Mouse (Mus musculus): ENCODE data around the gene Ccdc103.

Ccdc103 gene

GRCm38 (mm10) chr11:102880585-102881313, at the start of gene Ccdc103, which contains the start of gene Eftud2:
Ccdc103 (plus strand) TSS chr11:102881204.
Eftud2 (minus strand) TSS chr11:102880985.
- DNase-seq (ENCODE audit: low read depth in 1 of 2, low spot score in 2 of 2): peak; percentile 78 to 90

DNA sequence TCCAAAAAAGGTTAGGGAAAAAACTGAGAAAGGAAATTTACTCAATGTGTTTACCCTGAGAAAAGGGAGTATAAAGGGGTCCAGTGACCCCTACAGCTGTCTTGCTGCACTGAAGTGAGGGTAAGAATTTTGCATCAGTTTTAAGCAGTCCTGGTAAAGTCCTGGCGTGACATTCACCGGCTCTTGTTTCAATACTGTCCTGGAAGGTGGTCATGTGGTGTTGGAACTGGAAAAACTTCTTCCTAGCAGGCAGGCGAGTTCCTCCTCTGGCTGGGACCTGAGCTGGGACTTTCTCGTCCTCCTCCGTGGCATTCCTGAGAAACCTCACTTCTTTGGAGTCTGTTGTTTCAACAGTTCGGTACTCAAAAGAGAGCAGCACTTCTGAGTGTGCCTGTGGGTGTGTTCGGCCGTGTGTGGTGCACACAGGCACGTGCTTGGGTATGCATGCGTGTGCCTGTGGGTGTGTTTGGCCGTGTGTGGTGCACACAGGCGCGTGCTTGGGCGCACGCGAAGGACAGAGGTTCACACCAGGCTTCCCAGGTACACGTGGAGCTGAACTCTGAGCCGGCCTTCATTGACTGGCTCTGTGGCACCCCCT, 48.2 kb upstream of the Ccdc103 start:
- DNase-seq (ENCODE audit: low read depth in 1 of 2, low spot score in 2 of 2): no peak

DNA sequence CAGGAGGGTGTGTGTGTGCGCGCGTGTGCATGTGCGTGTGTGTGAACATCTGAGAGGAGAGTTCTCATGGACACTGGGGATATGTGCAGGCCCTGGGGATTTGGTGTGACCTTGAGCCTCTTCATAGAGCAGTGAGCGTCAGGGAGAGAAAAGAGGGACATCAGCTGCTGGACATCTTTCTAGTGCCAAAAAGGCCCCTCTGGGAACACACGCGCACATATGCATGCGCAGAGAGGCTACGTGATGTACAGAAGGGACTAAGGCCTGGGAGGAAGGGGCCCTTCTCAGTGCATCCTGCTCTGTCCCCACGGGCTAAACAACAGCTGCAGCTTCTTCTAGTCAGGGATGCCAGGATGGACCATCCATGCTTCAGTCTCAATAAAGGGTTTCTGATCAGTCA, 46.8 kb upstream of the Ccdc103 start:
- DNase-seq (ENCODE audit: low read depth in 1 of 2, low spot score in 2 of 2): no peak

DNA sequence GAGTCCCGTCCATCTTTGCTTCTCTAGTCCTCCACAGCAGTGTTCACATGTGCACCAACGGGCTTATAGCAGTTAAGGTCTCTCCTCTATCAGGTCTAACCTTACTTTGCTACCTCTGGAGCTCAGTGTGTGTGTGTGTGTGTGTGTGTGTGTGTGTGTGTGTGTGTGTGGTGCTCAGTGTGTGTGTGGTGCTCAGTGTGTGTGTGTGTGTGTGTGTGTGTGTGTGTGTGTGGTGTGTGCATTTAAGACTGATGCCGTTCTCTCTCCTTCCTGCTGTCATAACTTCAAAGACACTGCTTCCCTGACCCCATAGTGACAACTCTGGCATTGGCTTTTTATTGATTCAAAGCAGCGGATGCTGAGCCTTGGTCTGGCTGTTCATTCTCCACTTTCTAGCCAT, 45.5 kb upstream of the Ccdc103 start, which contains the start of gene Higd1b:
TSS of gene Higd1b (plus strand) at position 301 of the 400 bp plus-strand sequence.
- no peak for DNase-seq (ENCODE audit: low read depth in 1 of 2, low spot score in 2 of 2)

- no peak for DNase-seq (ENCODE audit: low read depth in 1 of 2, low spot score in 2 of 2)
These were observed 44.9 kb upstream of the Ccdc103 start for GRCm38 (mm10) chr11:102836146-102836545.

GRCm38 (mm10) chr11:102837385-102837784, 43.6 kb upstream of the Ccdc103 start:
- no peak for DNase-seq (ENCODE audit: low read depth in 1 of 2, low spot score in 2 of 2)

DNA sequence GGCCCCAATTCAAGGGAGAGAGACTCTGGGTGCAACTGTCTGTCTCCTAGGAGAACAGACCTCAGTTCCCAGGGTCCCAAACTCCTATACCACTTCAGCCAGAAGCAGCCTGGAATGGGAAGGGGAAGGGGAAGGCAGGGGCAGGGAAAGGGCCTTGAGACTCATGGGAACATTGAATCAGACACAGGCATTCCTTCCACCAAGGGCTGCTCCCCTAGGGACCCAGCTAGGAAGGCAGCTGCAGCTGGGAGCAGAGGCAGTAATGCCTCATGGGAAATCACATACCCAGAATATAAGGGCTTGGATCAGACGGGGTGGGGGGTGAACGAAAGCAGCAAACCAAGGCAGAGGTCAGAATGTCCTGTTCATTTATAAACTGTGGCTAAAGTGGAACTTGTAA, 42.9 kb upstream of the Ccdc103 start:
- DNase-seq (ENCODE audit: low read depth in 1 of 2, low spot score in 2 of 2): no peak

DNA sequence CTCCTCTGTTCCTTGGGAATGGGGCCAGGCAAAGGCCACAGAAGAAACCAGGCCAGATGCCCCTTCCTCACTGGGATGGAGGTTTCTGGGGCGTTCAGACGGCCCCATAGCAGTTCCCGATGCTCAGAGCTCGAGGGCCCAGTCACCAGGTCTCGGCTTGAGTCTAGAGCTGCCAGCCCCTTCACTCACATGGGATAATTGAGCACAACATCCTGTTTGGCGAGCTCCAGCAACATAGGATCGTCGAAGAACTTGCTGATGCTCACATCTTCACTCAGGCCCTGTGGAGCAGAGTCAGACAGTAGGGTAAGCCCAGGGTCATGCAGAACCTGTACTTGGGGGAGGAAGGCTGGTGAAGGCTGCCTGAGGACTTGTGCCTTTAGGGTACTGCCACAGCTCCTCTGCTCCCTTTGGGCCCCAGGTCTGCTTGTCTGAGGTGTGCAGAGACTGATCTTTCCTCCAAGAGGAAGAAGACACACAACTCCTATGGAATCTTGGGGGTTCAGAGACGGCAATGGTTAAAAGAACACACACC, 42.3 kb upstream of the Ccdc103 start:
- DNase-seq (ENCODE audit: low read depth in 1 of 2, low spot score in 2 of 2): no peak

DNA sequence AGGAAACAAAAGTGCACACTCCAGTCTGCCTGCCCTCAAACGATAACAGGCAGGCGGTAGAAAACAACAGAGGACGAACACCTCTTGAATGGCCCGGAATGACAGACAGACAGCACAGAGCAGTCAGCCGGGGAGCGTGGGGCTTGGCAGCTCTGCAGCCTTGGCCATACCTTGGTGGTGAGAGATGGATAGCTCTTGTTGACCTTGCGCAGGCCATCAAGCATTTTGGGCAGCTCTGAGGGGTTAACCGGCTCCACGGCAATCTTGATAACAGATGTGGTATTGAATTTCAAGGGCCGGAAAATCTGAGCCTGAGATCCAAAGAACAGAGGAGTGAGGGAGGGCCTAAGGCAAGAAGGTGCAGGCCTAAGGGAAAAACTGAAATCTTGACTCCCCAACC, 35.1 kb upstream of the Ccdc103 start:
- DNase-seq (ENCODE audit: low read depth in 1 of 2, low spot score in 2 of 2): no peak

GRCm38 (mm10) chr11:102851883-102852282, 29.1 kb upstream of the Ccdc103 start:
- peak in 1 of 2 experiments; percentile 3 for DNase-seq (ENCODE audit: low read depth in 1 of 2, low spot score in 2 of 2)

DNA sequence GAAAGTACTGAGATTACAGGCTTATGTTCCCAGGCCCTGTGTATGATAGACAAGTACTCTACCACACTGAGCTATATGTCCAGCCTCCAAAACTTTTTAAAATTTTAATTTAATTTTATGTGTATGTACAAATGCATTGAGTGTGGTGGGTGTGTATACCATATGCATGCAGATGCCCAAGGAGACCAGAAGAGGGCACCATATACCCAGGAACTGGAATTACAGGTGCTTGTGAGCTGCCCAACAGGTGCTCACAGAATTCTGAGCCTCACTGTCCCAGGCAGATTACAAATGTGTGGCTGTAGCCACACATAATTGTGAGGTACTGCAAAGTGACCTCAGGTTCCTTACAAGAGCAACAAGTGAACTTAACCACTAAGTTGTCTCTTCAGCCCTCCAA, 27.2 kb upstream of the Ccdc103 start:
- no peak for DNase-seq (ENCODE audit: low read depth in 1 of 2, low spot score in 2 of 2)

GRCm38 (mm10) chr11:102855941-102856340, 25.1 kb upstream of the Ccdc103 start:
- no peak for DNase-seq (ENCODE audit: low read depth in 1 of 2, low spot score in 2 of 2)

DNA sequence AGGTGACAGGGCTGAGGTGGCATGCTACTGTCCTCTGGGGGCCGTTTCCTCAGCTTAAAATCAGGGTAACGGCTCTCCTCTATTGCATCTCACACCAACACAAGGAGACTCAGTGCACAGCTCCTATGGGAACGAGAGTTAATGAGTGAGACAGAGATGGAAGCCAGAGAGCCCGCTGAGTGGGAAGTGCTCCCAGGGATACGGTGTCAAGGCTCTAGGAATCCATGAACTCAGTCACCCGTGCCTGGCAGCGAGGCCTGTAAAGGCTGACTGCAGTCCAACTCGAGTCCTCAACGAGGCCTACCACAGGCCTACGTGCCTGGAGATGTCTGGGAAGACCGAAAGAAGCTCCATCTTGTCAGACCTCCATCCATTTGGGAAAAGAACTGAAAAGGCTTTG, 22.1 kb upstream of the Ccdc103 start:
- DNase-seq (ENCODE audit: low read depth in 1 of 2, low spot score in 2 of 2): no peak

- no peak for DNase-seq (ENCODE audit: low read depth in 1 of 2, low spot score in 2 of 2)
These were observed 21.1 kb upstream of the Ccdc103 start for GRCm38 (mm10) chr11:102859933-102860332.

GRCm38 (mm10) chr11:102864272-102864671, 16.7 kb upstream of the Ccdc103 start:
- no peak for DNase-seq (ENCODE audit: low read depth in 1 of 2, low spot score in 2 of 2)

DNA sequence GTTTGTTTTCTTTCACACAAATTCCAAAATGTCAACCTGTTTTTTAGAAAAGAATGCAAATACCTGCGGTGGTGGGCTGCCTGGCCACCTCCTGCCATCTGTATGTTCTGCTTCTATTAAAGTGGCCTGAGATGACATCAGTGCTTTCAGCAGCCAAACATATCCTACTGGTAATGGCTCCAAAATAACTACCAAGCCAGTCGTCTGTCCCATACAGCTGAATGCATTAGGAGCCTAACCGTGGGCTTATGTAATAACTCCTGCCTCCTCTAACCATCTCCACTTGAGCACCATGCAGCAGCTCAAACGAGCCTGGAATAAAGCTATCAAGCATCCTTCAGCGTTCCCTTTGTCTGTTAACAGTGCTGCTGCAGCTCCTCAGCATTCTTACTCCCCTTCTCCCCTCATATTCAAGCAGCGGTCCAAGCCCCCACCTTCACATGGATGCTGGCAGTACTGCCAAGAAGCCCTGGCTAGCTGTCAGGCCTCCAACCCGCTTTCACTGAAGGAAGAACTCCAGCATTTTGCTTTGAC, 6.1 kb upstream of the Ccdc103 start:
- no peak for DNase-seq (ENCODE audit: low read depth in 1 of 2, low spot score in 2 of 2)

GRCm38 (mm10) chr11:102879558-102879957, 1.4 kb upstream of the Ccdc103 start:
- no peak for DNase-seq (ENCODE audit: low read depth in 1 of 2, low spot score in 2 of 2)

- DNase-seq (ENCODE audit: low read depth in 1 of 2, low spot score in 2 of 2): no peak
These were observed 552 bp downstream of the Ccdc103 start for GRCm38 (mm10) chr11:102881314-102882198.

DNA sequence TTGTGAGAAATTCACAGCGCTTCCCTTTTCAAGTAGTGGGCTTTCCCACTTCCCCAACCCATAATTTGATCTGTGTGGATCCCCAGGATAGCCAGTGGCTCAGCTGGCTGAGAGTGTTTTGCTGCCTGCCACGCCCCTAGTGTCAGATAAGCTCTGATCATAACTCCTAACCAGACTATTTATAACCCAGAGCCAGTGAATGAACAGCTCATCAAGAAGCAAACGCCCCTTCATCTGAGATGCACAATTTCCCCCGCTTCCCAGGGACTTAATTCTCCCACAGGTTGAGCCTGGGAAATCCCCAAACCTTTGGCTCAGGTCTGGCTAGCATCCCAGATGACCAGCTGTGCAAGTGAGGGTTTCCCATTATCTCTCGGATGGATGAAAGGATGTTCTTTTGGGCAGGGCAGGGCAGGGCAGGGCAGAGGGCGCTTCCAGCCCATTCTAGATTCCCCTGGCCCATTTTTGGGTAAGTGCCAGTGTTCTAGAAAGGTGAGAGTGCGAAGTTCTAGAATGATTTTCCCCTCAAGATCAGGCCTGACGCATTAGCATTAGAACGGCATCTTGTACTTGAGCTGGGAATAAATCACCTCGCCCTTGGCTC, 3.7 kb downstream of the Ccdc103 start, which contains the start of gene Fam187a:
TSS of gene Fam187a (plus strand) at position 554 of the 604 bp plus-strand sequence.
- no peak for DNase-seq (ENCODE audit: low read depth in 1 of 2, low spot score in 2 of 2)

DNA sequence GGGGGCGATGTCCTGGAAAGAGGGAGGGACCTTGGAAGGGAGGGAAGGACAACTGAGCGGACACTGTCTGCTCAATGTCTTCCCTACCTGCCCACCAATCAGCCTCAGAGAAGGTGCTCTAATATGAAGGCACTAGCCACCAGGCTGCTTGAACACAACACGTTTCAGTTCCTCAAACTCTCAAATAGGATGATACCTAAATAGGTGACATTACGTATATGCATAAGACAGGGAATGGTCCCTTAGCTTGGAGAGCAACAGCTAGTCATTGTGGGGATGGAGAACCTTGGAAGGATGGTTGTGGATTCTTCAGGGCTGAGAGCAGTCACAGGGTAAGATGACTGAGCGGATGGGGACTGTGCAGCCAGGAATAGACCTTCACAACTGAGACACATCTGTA, 6.4 kb downstream of the Ccdc103 start:
- DNase-seq (ENCODE audit: low read depth in 1 of 2, low spot score in 2 of 2): no peak

DNA sequence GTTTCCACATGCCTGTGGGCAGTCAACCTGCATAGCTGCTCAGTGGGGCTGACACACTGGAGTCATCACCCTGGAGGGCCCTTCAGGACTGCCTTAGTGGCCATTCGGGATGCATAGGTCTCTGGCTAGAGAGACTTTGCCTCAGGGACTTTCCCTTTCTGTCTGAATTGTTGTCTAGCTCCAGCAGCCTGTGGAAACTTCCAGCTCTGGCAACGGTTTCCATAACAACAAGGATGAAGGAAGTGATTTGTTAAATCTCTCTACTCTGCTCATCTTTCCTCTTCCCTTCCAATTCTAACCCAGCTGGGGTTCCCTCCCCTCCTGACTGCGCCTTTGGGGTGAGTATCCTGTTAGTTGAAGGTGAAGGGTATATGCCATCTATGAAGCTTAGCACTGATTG, 7.1 kb downstream of the Ccdc103 start:
- DNase-seq (ENCODE audit: low read depth in 1 of 2, low spot score in 2 of 2): no peak

All from monocyte, adult 2 months (primary cell).